Mouse (Mus musculus) testis, adult 2 months (tissue): ENCODE data around the gene Il2rb.

ENCODE experiments used
- CTCF ChIP-seq: fragments of 200-500 bp; IDR thresholded peaks from 2 replicates; pipeline ENCODE4 v1.5.1; 2012; ENCODE audit warnings: low read depth, mild to moderate bottlenecking, inconsistent platforms, low read length, moderate library complexity; ENCODE audit not compliant: control insufficient read depth, insufficient read depth, insufficient replicate concordance
- POLR2A ChIP-seq: fragments of 200-500 bp; IDR thresholded peaks from 2 replicates; pipeline ENCODE4 v1.6.1; 2012; ENCODE audit warnings: low read depth, mild to moderate bottlenecking, inconsistent platforms, low read length, moderate library complexity; ENCODE audit not compliant: control insufficient read depth

DNA sequence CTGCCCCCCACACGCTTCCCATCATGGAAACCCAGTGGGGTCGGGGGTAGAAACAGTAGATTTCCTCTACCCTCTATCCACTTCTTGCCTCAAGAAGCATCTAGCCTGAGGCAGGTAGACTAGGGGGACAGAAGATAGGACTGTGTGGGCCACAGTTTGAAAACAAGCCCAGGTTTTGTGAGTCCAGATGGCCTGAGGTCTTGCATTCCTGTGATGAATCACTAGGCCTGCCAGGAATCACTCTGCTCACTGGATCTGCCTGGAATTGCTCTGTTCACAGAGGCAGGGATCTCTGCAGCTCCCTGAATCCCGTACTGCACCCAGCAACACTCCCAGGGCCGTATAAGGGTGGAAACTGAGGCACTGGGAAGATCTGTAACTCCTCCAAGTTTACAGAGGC is 11.8 kb downstream of the Il2rb start:
- TF ChIP-seq CTCF = no peak
- no peak for TF ChIP-seq POLR2A
